Mouse (Mus musculus) right cerebral cortex, adult 18-20 months (tissue): Measurements from ENCODE around the gene Foxl1.

Experiments
- DNase-seq: peaks from one replicate; pipeline ENCODE4 v3.0.0; 2022; ENCODE audit warnings: mixed read lengths

Foxl1 gene

GRCm38 (mm10) chr8:121093496-121093895, 34.2 kb upstream of the Foxl1 start:
- DNase-seq: no peak

GRCm38 (mm10) chr8:121104049-121104818, 23.5 kb upstream of the Foxl1 start:
- DNase-seq: peak; percentile 51

GRCm38 (mm10) chr8:121107668-121108656, 19.8 kb upstream of the Foxl1 start, which contains the start of gene Mthfsd:
TSS of gene Mthfsd (minus strand) at chr8:121108392.
- peak; percentile 99 for DNase-seq

GRCm38 (mm10) chr8:121108657-121109056, 19.1 kb upstream of the Foxl1 start:
- no peak for DNase-seq

GRCm38 (mm10) chr8:121111145-121111907, 16.4 kb upstream of the Foxl1 start:
- no peak for DNase-seq

GRCm38 (mm10) chr8:121113261-121113660, 14.5 kb upstream of the Foxl1 start:
- DNase-seq: peak; percentile 95

GRCm38 (mm10) chr8:121115136-121115535, 12.6 kb upstream of the Foxl1 start:
- DNase-seq: no peak

- DNase-seq: peak; percentile 59
Observed at GRCm38 (mm10) chr8:121115948-121116347, 11.8 kb upstream of the Foxl1 start, which contains the start of gene Foxc2. TSS of gene Foxc2 (plus strand) at chr8:121116171.

GRCm38 (mm10) chr8:121116591-121117185, 11.1 kb upstream of the Foxl1 start:
- no peak for DNase-seq

- no peak for DNase-seq
Observed at GRCm38 (mm10) chr8:121117186-121117651, 10.5 kb upstream of the Foxl1 start.

GRCm38 (mm10) chr8:121117906-121118305, 9.8 kb upstream of the Foxl1 start:
- no peak for DNase-seq

- DNase-seq: no peak
Observed at GRCm38 (mm10) chr8:121118634-121119420, 8.9 kb upstream of the Foxl1 start.

- no peak for DNase-seq
Observed at GRCm38 (mm10) chr8:121119635-121120455, 7.9 kb upstream of the Foxl1 start.

GRCm38 (mm10) chr8:121120456-121121419, 7.0 kb upstream of the Foxl1 start:
- DNase-seq: no peak

GRCm38 (mm10) chr8:121121704-121122103, 6.0 kb upstream of the Foxl1 start:
- no peak for DNase-seq

GRCm38 (mm10) chr8:121122368-121122767, 5.4 kb upstream of the Foxl1 start:
- DNase-seq: no peak

GRCm38 (mm10) chr8:121123113-121123512, 4.6 kb upstream of the Foxl1 start:
- no peak for DNase-seq

GRCm38 (mm10) chr8:121124547-121125239, 3.0 kb upstream of the Foxl1 start:
- DNase-seq: no peak
